Mouse (Mus musculus) intestine, embryonic 16.5 days (tissue): ENCODE data around the gene Zfp967. TPM values are rescaled to one million over a fixed set of nuclear protein-coding genes. Genes with fewer than 3 reads are reported as not detected.
"Not testable (repeated sequence)": the region's sequence is repeated elsewhere in the genome, so short reads cannot be mapped to it uniquely, and the experiment has no call there.

Experiments
- ATAC-seq: fragments of 200-750 bp; cut with Nextera tagmentation; 2 replicates; pipeline ENCODE4 v1.8.0; 2017; ENCODE audit warnings: moderate TSS enrichment, moderate library complexity
- H3K27ac ChIP-seq: fragments of 300-500 bp; sonication (generic); 2 replicates; pipeline ENCODE4 v1.5.1; 2014; ENCODE audit warnings: mild to moderate bottlenecking, low read length
- H3K27me3 ChIP-seq: fragments of 300-500 bp; sonication (generic); replicated peaks from 2 replicates; pipeline ENCODE4 v1.6.1; 2014; ENCODE audit warnings: low read length, control low read depth, mixed read lengths; ENCODE audit not compliant: control insufficient read depth, insufficient read depth
- H3K36me3 ChIP-seq: fragments of 300-500 bp; sonication (generic); 2 replicates; pipeline ENCODE4 v1.6.1; 2014; ENCODE audit warnings: low read length, control low read depth; ENCODE audit not compliant: control insufficient read depth, insufficient read depth
- H3K4me1 ChIP-seq: fragments of 300-500 bp; sonication (generic); 2 replicates; pipeline ENCODE4 v1.6.1; 2014; ENCODE audit warnings: low read length, control low read depth, mixed read lengths; ENCODE audit not compliant: control insufficient read depth, insufficient read depth
- H3K4me2 ChIP-seq: fragments of 300-500 bp; sonication (generic); 2 replicates; pipeline ENCODE4 v1.6.1; 2014; ENCODE audit warnings: low read depth, low read length, control low read depth
- H3K4me3 ChIP-seq: fragments of 300-500 bp; sonication (generic); 2 replicates; pipeline ENCODE4 v1.5.1; 2014; ENCODE audit warnings: mild to moderate bottlenecking, low read length
- H3K9ac ChIP-seq: fragments of 300-500 bp; sonication (generic); 2 replicates; pipeline ENCODE4 v1.6.1; 2014; ENCODE audit warnings: low read depth, low read length
- H3K9me3 ChIP-seq: fragments of 300-500 bp; sonication (generic); 2 replicates; pipeline ENCODE4 v1.6.1; 2016; ENCODE audit warnings: low read length, control low read depth; ENCODE audit not compliant: control insufficient read depth
- WGBS: fragments of 180-500 bp; shearing (Covaris S2); extraction: QIAGEN DNeasy Blood & Tissue Kit; methylation state at CpG from one replicate; pipeline ENCODE4 v1.1.7; 2014; 5-methylcytosine and 5-hydroxymethylcytosine counted together
- polyA plus RNA-seq: library from polyadenylated mRNA; unstranded; fragments of >200 nt; fragmentation: Nextera tagmentation; extraction: Ambion mirVana; gene quantifications from 2 replicates; pipeline ENCODE4 v1.2.1, GENCODE M21; 2015

Gene Zfp967
- polyA plus RNA-seq = not detected in 2 replicates

GRCm38 (mm10) chr2:176520756-176521155 lies at the start of gene Zfp967:
Gene Zfp967 (plus strand): TSS chr2:176521056.
- not testable (repeated sequence) for H3K9ac ChIP-seq, H3K4me2 ChIP-seq, H3K27me3 ChIP-seq, H3K36me3 ChIP-seq, H3K9me3 ChIP-seq, H3K4me3 ChIP-seq, H3K4me1 ChIP-seq, H3K27ac ChIP-seq, ATAC-seq
- no CpG with 5 or more reads among the region's 9 CpGs for WGBS

DNA sequence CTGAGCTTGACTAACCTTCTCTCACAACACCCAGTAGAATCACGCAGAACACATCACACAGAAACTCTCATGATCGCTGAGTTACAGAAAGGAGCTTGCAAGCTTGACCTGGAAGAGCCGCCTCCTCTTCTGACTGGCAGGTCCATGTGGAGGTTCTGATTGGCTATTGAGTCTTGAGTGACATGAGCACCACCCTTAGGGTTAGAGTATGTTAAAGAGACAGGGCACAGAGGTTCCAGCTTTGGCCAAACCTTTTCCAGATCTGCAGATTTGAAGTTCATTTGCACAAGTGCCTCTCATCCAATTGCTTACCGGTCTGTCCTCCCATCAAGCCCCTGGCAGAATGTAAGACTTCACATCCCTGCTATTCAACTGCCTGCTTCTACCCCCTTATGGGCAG lies 34.2 kb upstream of the Zfp967 start, which contains the start of gene Gm14434:
TSS of gene Gm14434 (minus strand) at position 101 of the 400 bp plus-strand sequence.
- WGBS = no CpG with 5 or more reads among the region's 4 CpGs
- not testable (repeated sequence) for H3K9me3 ChIP-seq, H3K27me3 ChIP-seq, H3K36me3 ChIP-seq, H3K27ac ChIP-seq, ATAC-seq, H3K4me3 ChIP-seq, H3K4me2 ChIP-seq, H3K4me1 ChIP-seq, H3K9ac ChIP-seq

Other genes starting within 250 kb of the Zfp967 start
- gene Gm11009, start 201.6 kb upstream of the Zfp967 start, polyA plus RNA-seq = not detected in 2 replicates
- 9.9 and 13.1 TPM in 2 replicates for gene Gm14435, start 97.5 kb upstream of the Zfp967 start, polyA plus RNA-seq
- gene Gm14434, start 34.3 kb upstream of the Zfp967 start, polyA plus RNA-seq = 2.7 TPM in 1 of 2 replicates, not detected in the other
- 14.5 and 14.7 TPM in 2 replicates for gene Gm14308, start 115.3 kb downstream of the Zfp967 start, polyA plus RNA-seq
- gene Zfp973, start 149.5 kb downstream of the Zfp967 start, polyA plus RNA-seq = 6.2 and 7.4 TPM in 2 replicates
- gene Gm14305, start 187.3 kb downstream of the Zfp967 start, polyA plus RNA-seq = 19.8 and 21.0 TPM in 2 replicates